Mouse (Mus musculus) forebrain, embryonic 16.5 days (tissue): ENCODE results near the gene Olfr1371. TPM values are rescaled to one million over a fixed set of nuclear protein-coding genes. Genes with fewer than 3 reads are reported as not detected.
"Not testable (repeated sequence)": the region's sequence is repeated elsewhere in the genome, so short reads cannot be mapped to it uniquely, and the experiment has no call there.

Experiments
- ATAC-seq: fragments of 200-750 bp; cut with Nextera tagmentation; 2 replicates; pipeline ENCODE4 v1.8.0; 2017; ENCODE audit warnings: mild to moderate bottlenecking, moderate library complexity
- H3K27ac ChIP-seq: fragments of 300-500 bp; sonication (generic); 2 replicates; pipeline ENCODE4 v1.5.1; 2014; ENCODE audit warnings: low read length, control low read depth
- H3K27me3 ChIP-seq: fragments of 300-500 bp; sonication (generic); replicated peaks from 2 replicates; pipeline ENCODE4 v1.6.1; 2014; ENCODE audit warnings: low read length; ENCODE audit not compliant: control insufficient read depth, insufficient read depth
- H3K36me3 ChIP-seq: fragments of 300-500 bp; sonication (generic); 2 replicates; pipeline ENCODE4 v1.6.1; 2014; ENCODE audit not compliant: control insufficient read depth, insufficient read depth
- H3K4me1 ChIP-seq: fragments of 300-500 bp; sonication (generic); replicated peaks from 2 replicates; pipeline ENCODE4 v1.6.1; 2014; ENCODE audit warnings: low read length; ENCODE audit not compliant: control insufficient read depth, insufficient read depth
- H3K4me2 ChIP-seq: fragments of 300-500 bp; sonication (generic); 2 replicates; pipeline ENCODE4 v1.6.1; 2014; ENCODE audit warnings: mild to moderate bottlenecking, low read length, control low read depth
- H3K4me3 ChIP-seq: fragments of 300-500 bp; sonication (generic); replicated peaks from 2 replicates; pipeline ENCODE4 v1.5.1; 2014; ENCODE audit warnings: mild to moderate bottlenecking, low read length, control low read depth
- H3K9ac ChIP-seq: fragments of 300-500 bp; sonication (generic); replicated peaks from 2 replicates; pipeline ENCODE4 v1.6.1; 2014; ENCODE audit warnings: low read depth, low read length, control low read depth
- H3K9me3 ChIP-seq: fragments of 300-500 bp; sonication (generic); 2 replicates; pipeline ENCODE4 v1.6.1; 2016; ENCODE audit warnings: low read length; ENCODE audit not compliant: control insufficient read depth
- WGBS: fragments of 180-500 bp; shearing (Covaris S2); extraction: QIAGEN DNeasy Blood & Tissue Kit; methylation state at CpG from one replicate; pipeline ENCODE4 v1.1.7; 2014; 5-methylcytosine and 5-hydroxymethylcytosine counted together
- polyA plus RNA-seq: library from polyadenylated mRNA; unstranded; fragments of >200 nt; fragmentation: Nextera tagmentation; extraction: Ambion mirVana; gene quantifications from 2 replicates; pipeline ENCODE4 v1.2.1, GENCODE M21; 2015

Gene Olfr1371
- polyA plus RNA-seq, 1 experiment from 2014 or later, result not detected

- Histone ChIP-seq H3K36me3 (no peaks in the 10 kb centered on the region), H3K4me3 (no peak overlapping the region), H3K9me3 (no peaks in the 10 kb centered on the region), H3K27ac (no peak overlapping the region), H3K4me1 (peaks cover 5% of the 10 kb centered on the region), H3K9ac (no peak overlapping the region), H3K4me2 (no peak overlapping the region), H3K27me3 (no peaks in the 10 kb centered on the region; the same call in 1 of the 2 replicates)
- no peak for ATAC-seq
- WGBS, result 83% methylated on average over 13 of the region's 13 CpGs
These were observed 13.9 kb upstream of the Olfr1371 start for GRCm38 (mm10) chr11:52227466-52228226.

DNA sequence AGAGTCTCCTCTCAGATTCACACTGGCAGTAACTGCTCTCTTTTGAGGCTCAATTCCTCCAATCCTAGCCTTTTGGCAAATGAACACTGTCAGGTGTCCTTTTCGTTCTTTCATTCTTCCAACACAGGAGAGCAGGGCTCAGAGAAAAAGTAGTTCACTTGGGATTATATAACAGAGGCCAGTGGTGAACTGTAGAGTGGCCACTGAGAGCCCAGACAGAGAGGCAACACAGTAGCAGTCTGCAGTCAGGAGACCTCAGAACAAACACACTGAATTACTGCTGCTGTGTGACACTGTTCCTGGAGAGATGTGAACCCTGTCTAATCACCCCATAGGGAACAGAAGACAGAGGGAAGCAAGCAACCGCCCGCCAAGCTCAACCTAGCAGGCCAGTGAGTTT, 13.3 kb upstream of the Olfr1371 start:
- H3K4me2 ChIP-seq, result no peak overlapping the region
- no peak overlapping the region for H3K9ac ChIP-seq
- WGBS, result 72% methylated on average over 3 of the region's 3 CpGs
- no peak overlapping the region for H3K27ac ChIP-seq
- no peak for ATAC-seq
- no peak overlapping the region for H3K4me3 ChIP-seq
- no peaks in the 10 kb centered on the region; the same call in 1 of the 2 replicates for H3K27me3 ChIP-seq
- H3K4me1 ChIP-seq, result peaks cover 5% of the 10 kb centered on the region
- H3K36me3 ChIP-seq, result no peaks in the 10 kb centered on the region
- H3K9me3 ChIP-seq, result no peaks in the 10 kb centered on the region

DNA sequence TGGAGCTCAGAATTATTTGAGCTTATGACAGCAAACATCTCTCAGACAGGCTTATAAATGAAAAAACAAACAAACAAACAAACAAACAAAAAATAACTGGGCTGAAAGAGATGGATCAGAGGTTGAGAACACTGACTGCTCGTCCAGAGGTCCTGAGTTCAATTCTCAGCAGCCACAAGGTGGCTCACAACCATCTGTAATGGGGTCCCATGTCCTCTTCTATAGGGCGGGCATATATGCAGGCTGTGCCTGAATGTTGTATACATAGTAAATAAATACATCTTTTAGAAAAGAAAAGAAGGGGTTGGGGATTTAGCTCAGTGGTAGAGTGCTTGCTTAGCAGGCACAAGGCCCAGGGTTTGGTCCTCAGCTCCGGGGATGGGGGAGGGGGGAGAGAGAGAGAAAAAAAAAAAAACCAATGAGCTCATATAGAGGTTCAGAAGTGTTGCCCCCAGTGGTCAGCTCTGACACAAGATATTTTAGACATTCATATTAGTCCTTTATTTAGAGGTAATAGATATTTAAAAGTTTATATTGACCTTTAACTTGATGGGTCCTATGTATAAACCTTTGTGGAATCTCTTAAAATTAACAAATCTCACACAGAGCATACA, 12.3 kb upstream of the Olfr1371 start:
- no peak overlapping the region for H3K4me3 ChIP-seq
- no peak overlapping the region for H3K9ac ChIP-seq
- H3K27ac ChIP-seq, result no peak overlapping the region
- H3K27me3 ChIP-seq, result no peaks in the 10 kb centered on the region; the same call in 1 of the 2 replicates
- H3K9me3 ChIP-seq, result no peaks in the 10 kb centered on the region
- WGBS, result 54% methylated on average over 3 of the region's 3 CpGs
- H3K36me3 ChIP-seq, result no peaks in the 10 kb centered on the region
- no peak overlapping the region for H3K4me2 ChIP-seq
- no peak for ATAC-seq
- H3K4me1 ChIP-seq, result peaks cover 4% of the 10 kb centered on the region

- Histone ChIP-seq H3K4me2 (no peak overlapping the region), H3K9ac (no peak overlapping the region), H3K36me3 (no peaks in the 10 kb centered on the region), H3K4me1 (no peaks in the 10 kb centered on the region), H3K9me3 (no peaks in the 10 kb centered on the region), H3K4me3 (no peak overlapping the region), H3K27me3 (no peaks in the 10 kb centered on the region; the same call in 1 of the 2 replicates), H3K27ac (no peak overlapping the region)
- no peak for ATAC-seq
- 15% methylated on average over 19 of the region's 19 CpGs for WGBS
These were observed 10.3 kb upstream of the Olfr1371 start for GRCm38 (mm10) chr11:52223968-52224682.

DNA sequence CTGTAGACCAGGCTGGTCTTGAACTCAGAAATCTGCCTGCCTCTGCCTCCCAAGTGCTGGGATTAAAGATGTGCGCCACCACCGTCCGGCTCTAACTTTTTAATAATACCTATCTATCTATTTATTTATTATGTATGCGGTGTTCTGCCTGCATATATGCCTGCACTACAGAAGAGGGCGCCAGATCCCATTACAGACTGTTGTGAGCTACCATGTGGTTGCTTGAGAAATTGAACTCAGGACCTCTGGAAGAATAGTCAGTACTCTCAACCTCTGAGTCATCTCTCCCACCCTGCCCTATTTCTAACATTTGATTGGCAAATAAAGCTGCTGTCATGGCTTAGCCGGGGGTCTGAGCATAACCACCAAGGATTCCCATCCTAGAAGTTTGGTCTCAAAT, 9.1 kb upstream of the Olfr1371 start:
- Histone ChIP-seq H3K36me3 (no peaks in the 10 kb centered on the region), H3K9me3 (no peaks in the 10 kb centered on the region), H3K27ac (no peak overlapping the region), H3K4me2 (no peak overlapping the region), H3K9ac (no peak overlapping the region), H3K4me1 (no peaks in the 10 kb centered on the region), H3K4me3 (no peak overlapping the region), H3K27me3 (no peaks in the 10 kb centered on the region; the same call in 1 of the 2 replicates)
- 79% methylated on average over 6 of the region's 6 CpGs for WGBS
- ATAC-seq, result no peak

DNA sequence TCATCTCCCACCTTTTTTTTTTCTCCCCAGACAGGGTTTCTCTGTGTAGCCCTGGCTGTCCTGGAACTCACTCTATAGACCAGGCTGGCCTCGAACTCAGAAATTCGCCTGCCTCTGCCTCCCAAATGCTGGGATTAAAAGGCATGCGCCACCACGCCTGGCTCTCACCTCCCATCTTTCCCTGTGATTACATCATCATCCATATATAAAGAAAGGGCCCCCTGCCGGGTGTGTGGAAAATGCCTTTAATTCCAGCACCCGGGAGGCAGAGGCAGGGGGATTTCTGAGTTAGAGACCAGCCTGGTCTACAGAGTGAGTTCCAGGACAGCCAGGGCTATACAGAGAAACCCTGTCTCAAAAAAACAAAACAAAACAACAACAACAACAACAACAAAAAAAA, 8.1 kb upstream of the Olfr1371 start:
- H3K36me3 ChIP-seq, H3K9ac ChIP-seq, H3K4me3 ChIP-seq, H3K9me3 ChIP-seq, H3K4me2 ChIP-seq, H3K27ac ChIP-seq, H3K27me3 ChIP-seq, ATAC-seq, H3K4me1 ChIP-seq: not testable (repeated sequence)
- 85% methylated on average over 6 of the region's 6 CpGs for WGBS

DNA sequence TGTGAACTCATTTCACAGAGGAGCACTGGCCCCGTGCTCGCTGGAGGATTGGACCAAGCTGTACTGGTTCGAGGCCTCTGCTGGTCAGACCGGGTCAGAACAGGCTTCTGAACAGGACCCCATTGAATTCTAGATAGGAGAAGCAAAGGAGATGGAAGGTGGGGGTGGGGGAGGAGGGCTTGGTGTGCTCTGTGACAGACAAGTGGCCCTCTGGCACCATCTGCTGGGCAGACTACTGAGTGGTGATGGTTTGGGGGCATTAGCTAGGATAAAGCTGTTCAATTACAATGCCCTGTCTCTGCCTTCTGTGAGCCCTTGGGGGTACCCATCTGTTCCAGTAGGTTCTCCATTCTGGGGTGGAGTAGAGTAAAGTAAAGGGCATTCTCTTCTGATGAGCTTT, 6.5 kb upstream of the Olfr1371 start:
- H3K27me3 ChIP-seq, result no peaks in the 10 kb centered on the region; the same call in 1 of the 2 replicates
- ATAC-seq, result peak; percentile 78
- H3K9me3 ChIP-seq, result no peaks in the 10 kb centered on the region
- 10% methylated on average over 4 of the region's 4 CpGs for WGBS
- no peak overlapping the region for H3K27ac ChIP-seq
- H3K4me2 ChIP-seq, result 0 out of 2 replicates have a peak overlapping the region, but pooled peaks have one; percentile 18
- H3K4me1 ChIP-seq, result no peaks in the 10 kb centered on the region
- no peak overlapping the region for H3K9ac ChIP-seq
- no peak overlapping the region for H3K4me3 ChIP-seq
- H3K36me3 ChIP-seq, result no peaks in the 10 kb centered on the region

DNA sequence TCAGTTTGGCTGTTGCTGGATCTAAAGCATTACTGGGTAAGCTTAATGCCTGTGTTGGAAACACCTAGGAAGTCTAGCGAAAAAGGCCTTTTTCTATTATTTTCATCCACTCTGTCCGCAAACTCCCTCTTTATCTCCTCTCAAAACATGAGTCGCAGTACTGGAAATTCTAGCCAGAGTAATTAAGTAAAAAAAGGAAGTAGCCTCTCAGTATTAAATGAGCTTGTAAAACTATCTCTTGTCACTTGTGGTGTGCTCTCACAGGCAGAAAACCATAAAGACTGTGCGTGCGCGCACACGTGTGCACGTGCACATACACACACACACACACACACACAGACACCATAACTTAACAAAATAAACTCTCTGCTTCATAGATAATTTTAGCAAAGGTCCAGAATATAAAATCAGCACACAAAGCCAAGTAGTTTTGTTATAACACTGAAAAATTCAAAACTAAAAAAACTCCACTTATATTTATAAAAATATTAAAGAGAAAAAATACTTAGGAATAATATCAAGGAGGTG, 17.2 kb downstream of the Olfr1371 start:
- not testable (repeated sequence) for H3K36me3 ChIP-seq, ATAC-seq, H3K27me3 ChIP-seq, H3K4me2 ChIP-seq, H3K4me1 ChIP-seq, H3K9me3 ChIP-seq, H3K4me3 ChIP-seq, H3K9ac ChIP-seq, H3K27ac ChIP-seq
- 93% methylated on average over 8 of the region's 8 CpGs for WGBS

- H3K36me3 ChIP-seq, H3K27me3 ChIP-seq, H3K9ac ChIP-seq, H3K4me1 ChIP-seq, H3K9me3 ChIP-seq, H3K4me2 ChIP-seq, H3K27ac ChIP-seq, H3K4me3 ChIP-seq, ATAC-seq: not testable (repeated sequence)
- WGBS, result 90% methylated on average over 4 of the region's 4 CpGs
These were observed 33.1 kb downstream of the Olfr1371 start for GRCm38 (mm10) chr11:52180651-52181050.
